Mouse (Mus musculus) G1E-ER4 (cell line): ENCODE data around the gene Gm16368. TPM values are rescaled to one million over a fixed set of nuclear protein-coding genes. Genes with fewer than 3 reads are reported as not detected.
"Not testable (repeated sequence)": the region's sequence is repeated elsewhere in the genome, so short reads cannot be mapped to it uniquely, and the experiment has no call there.

Experiments
- GATA1 ChIP-seq: IDR thresholded peaks from one replicate; pipeline ENCODE4 v1.8.0; 2012; ENCODE audit warnings: low read length, inconsistent platforms
- polyA plus RNA-seq: library from polyadenylated mRNA; stranded (reverse); fragments of >175 nt; gene quantifications from 2 replicates; pipeline ENCODE4 v1.2.3, GENCODE M21; 2012

Gene Gm16368
- not detected in 2 replicates for polyA plus RNA-seq

DNA sequence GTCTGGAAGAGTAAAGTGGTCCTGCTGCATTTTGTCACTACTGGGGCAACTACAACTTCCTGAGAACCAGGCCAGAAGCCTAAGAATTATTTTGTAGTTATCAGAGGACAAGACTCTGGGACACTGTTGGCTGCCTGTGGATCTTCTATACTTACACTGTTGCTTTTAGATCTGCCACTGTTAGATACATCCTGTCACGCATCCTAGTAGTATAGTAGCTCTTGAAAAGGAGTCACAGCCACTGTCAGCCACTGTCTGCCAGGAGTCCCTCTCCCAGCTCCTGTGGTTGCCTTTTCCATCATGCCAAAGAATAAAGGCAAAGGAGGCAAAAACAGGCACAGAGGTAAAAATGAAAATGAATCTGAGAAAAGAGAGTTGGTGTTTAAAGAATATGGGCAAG, at the start of gene Gm16368:
Gm16368 (plus strand) TSS at position 301 of the 400 bp plus-strand sequence.
- not testable (repeated sequence) for TF ChIP-seq GATA1

Other genes with a start within 250 kb of the Gm16368 start
- not detected in 2 replicates for gene Gm2001, start 241.4 kb upstream of the Gm16368 start, polyA plus RNA-seq
- not detected in 2 replicates for gene Gm2016, start 209.6 kb upstream of the Gm16368 start, polyA plus RNA-seq
- gene Gm2022, start 188.3 kb upstream of the Gm16368 start, polyA plus RNA-seq, result not detected in 2 replicates
- not detected in 2 replicates for gene Gm2035, start 163.8 kb upstream of the Gm16368 start, polyA plus RNA-seq
- gene Gm2042, start 129.6 kb upstream of the Gm16368 start, polyA plus RNA-seq, result not detected in 2 replicates
- not detected in 2 replicates for gene Gm2075, start 71.8 kb upstream of the Gm16368 start, polyA plus RNA-seq
- not detected in 2 replicates for gene Gm6803, start 64.9 kb upstream of the Gm16368 start, polyA plus RNA-seq
- gene Gm2056, start 56.7 kb upstream of the Gm16368 start, polyA plus RNA-seq, result not detected in 2 replicates
- not detected in 2 replicates for gene Gm10436, start 98.4 kb downstream of the Gm16368 start, polyA plus RNA-seq
- not detected in 2 replicates for gene Gm8332, start 166.4 kb downstream of the Gm16368 start, polyA plus RNA-seq
- 0.06 and 0.11 TPM in 2 replicates for gene Gm5662, start 190.8 kb downstream of the Gm16368 start, polyA plus RNA-seq
- gene Gm5039, start 240.3 kb downstream of the Gm16368 start, polyA plus RNA-seq, result not detected in 2 replicates